ENCODE assay signal across 12 mouse cellular contexts in the genomic region with DNA sequence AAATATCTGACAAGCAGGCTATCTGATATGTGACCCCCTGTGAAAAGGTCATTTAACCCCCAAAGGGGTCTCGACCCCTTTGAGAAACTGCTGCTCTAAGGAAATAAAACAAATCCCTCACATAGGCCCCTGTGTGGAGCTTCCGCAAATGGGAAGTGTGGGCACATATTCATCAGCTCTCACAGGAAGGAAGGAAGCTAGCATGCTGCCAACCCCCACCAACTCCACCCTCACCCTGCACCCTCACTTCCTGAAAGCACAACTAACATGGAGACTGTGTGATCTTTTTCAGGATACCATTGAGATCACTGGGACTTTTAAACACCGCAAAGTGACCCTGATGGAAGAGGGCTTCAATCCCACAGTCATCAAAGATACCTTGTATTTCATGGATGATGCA. TPM values are rescaled to one million over a fixed set of nuclear protein-coding genes. Genes with fewer than 3 reads are reported as not detected.
"Had no signal": no experiment of that assay in that cellular context is flagged by ENCODE, and none has a peak within 500 bp of the region (broad histone marks: within the 10 kb centered on the region; RNA-seq: fewer than 3 reads in every experiment).

No protein-coding gene starts in this region.

- H3K27me3 ChIP-seq: limb, embryonic 15.5 days; liver, embryonic 13.5 days; midbrain, embryonic 13.5 days; neural tube, embryonic 15.5 days had no signal

- H3K36me3 ChIP-seq: limb, embryonic 15.5 days had no signal

- H3K27ac ChIP-seq: kidney, postnatal 0 days; limb, embryonic 15.5 days; liver, embryonic 13.5 days; midbrain, embryonic 13.5 days; neural tube, embryonic 15.5 days had no signal

- H3K9ac ChIP-seq: limb, embryonic 15.5 days; liver, embryonic 13.5 days; midbrain, embryonic 13.5 days; neural tube, embryonic 15.5 days had no signal

- H3K4me1 ChIP-seq: liver, embryonic 13.5 days; midbrain, embryonic 13.5 days; neural tube, embryonic 15.5 days had no signal

- H3K9me3 ChIP-seq: limb, embryonic 15.5 days; liver, embryonic 13.5 days; midbrain, embryonic 13.5 days; neural tube, embryonic 15.5 days had no signal

- H3K4me2 ChIP-seq: limb, embryonic 15.5 days; liver, embryonic 13.5 days; midbrain, embryonic 13.5 days; neural tube, embryonic 15.5 days had no signal

- DNase-seq: kidney, adult 11 months; kidney, postnatal 36 days; liver, embryonic 13.5 days; lung, adult 18-20 months; spleen, adult 18-20 months; thymus, postnatal 36 days had no signal

- H3K4me3 ChIP-seq: limb, embryonic 15.5 days; liver, embryonic 13.5 days; midbrain, embryonic 13.5 days; myocyte; neural tube, embryonic 15.5 days had no signal

- ATAC-seq: midbrain, embryonic 13.5 days had no signal

RNA-seq across cellular contexts. Expression of gene Slc27a2, which starts 35.3 kb away (rescaled TPM):
- polyA plus RNA-seq: limb, embryonic 11.5 days; myocyte had no signal
